Mouse (Mus musculus): Measurements from ENCODE around the gene 4933407L21Rik. TPM values are rescaled to one million over a fixed set of nuclear protein-coding genes. Genes with fewer than 3 reads are reported as not detected.
"Not testable (repeated sequence)": the region's sequence is repeated elsewhere in the genome, so short reads cannot be mapped to it uniquely, and the experiment has no call there.

The 4933407L21Rik gene
- total RNA-seq, 2 experiments from 2014 or later, result 3.0 to 3.4 TPM

DNA sequence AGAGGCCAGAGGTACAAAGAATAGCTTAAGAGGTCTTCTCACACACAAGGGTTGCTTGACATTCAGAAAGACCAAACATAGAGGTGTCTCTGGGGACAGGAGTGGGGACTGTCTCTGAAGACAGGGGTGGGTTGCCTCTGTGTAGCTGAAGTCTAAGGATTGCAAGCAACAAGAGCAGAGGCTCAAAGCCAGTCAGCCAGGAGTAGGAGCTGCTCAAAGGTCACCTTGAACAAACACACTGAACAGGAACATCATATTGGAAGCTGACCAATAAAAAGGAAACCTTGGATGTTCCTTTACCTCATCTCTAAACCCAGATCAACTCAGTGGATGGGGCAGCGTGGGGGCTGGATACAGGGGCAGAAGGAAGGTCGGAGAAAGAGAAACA is 31.6 kb downstream of the 4933407L21Rik start:
- DNase-seq, result no peak

GRCm38 (mm10) chr1:85960873-85961272 is 32.6 kb downstream of the 4933407L21Rik start, which contains the start of gene Gpr55:
Gene Gpr55, minus strand, starts transcription at chr1:85961007.
- DNase-seq, result no peak

DNA sequence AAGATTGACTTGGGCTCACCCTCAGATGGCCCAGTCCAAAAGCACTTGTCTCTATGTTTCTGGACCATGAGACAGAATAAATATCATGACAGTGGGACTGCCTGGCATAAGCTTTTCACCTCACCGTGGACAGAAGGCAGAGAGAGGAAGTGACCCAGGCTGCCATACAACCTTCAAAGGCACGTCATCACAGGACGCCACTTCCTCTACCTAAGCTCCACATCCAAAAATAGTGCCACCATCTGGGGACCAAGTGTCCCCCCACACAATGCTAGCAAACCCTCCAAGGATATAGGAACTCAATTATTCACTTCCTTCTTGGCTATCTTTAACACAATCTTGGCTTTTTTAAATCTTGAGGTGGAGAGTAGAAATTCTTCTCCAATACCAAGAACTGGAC is 33.8 kb downstream of the 4933407L21Rik start:
- DNase-seq, result no peak

DNA sequence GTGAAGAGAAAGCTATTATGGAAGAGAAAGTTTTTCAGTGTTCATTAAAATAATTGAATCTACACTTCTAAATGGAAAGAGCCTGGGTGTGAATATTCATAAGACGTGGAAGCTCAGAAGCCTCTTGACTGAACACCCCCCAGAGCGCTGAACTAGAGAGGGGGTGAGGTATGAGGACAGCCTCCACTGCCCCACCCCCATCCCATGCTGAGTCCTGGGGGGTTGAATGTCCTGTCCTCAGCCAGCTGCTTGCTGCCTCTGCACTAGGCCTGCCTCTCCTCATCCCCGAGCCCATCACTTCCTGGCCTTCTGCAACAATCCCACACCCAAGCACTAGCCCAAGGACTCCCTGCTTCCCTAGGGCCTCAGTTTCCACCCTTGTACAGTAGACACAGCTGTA is 37.6 kb downstream of the 4933407L21Rik start:
- no peak for DNase-seq

DNA sequence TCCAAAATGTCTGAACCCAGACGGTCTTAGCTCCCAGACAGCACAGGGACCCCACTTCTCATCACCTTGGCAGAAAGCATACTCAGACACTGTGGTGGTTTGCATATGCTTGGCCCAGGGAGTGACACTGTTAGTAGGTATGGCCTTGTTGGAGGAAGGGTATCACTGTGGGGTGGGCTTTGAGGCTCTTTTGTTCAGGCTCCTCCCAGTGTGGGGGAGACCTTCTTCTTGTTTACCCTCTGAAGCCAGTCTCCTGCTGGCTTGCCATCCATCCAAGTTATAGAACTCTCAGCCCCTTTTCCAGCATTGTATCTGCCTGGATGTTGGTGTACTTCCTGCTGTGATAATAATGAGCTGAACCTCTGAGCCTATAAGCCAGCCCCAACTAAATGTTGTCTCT is 40.8 kb downstream of the 4933407L21Rik start:
- DNase-seq, result no peak

- peak in 1 of 2 experiments; percentile 15 for DNase-seq
Observed at GRCm38 (mm10) chr1:85969519-85969918, 41.2 kb downstream of the 4933407L21Rik start.

DNA sequence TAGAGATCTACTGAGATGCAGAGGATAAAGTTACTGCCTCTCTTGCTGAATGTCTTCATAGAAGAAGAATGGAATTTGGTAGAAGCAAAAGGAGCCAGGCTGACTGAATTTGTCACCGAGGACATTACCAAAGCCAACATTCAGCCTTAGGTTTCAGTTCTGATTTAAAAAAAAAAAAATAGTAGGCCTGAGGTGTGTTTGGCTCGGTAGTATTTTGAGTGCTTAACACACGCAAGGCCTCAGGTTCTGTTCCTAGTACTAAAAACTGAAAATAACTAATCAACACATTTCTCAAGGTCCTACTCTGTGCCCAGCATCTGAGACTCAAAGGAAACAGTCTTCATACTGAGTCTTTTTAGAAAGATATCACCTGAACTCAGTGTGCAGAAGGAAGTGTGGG is 42.8 kb downstream of the 4933407L21Rik start:
- DNase-seq, result no peak

- DNase-seq, result no peak
Observed at GRCm38 (mm10) chr1:85972341-85972740, 44.1 kb downstream of the 4933407L21Rik start.

- DNase-seq, result no peak
Observed at GRCm38 (mm10) chr1:85973468-85973877, 45.2 kb downstream of the 4933407L21Rik start.

GRCm38 (mm10) chr1:85977709-85978108 is 49.4 kb downstream of the 4933407L21Rik start:
- no peak for DNase-seq

- no peak for DNase-seq
Observed at GRCm38 (mm10) chr1:85981738-85982357, 53.6 kb downstream of the 4933407L21Rik start.

- no peak for DNase-seq
Observed at GRCm38 (mm10) chr1:85985784-85986183, 57.5 kb downstream of the 4933407L21Rik start.

DNA sequence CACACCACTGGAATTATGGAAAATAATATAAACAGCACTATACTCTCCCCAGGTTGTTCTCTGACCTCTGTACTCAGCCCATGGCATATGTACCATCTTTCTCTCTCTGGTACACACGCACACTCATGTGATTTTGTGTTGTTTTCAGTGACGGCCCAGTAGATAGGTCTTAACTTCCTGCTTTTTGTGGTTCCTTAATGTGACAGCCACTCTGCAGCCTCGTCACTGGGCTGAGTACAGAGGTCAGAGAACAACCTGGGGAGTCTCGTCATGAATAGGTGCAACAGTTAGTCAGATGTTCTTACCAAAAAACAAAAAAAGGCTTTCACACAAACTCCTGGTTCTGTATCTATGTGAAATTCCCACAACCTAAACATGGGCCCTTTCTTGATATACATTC is 60.1 kb downstream of the 4933407L21Rik start:
- no peak for DNase-seq

GRCm38 (mm10) chr1:85988882-85989281 is 60.6 kb downstream of the 4933407L21Rik start:
- not testable (repeated sequence) for DNase-seq

Other genes with a start within 250 kb of the 4933407L21Rik start
- gene A630001G21Rik, start 149.8 kb upstream of the 4933407L21Rik start, total RNA-seq (2021), result under 1 TPM; 0.38 to 0.52 TPM
- gene Cab39, start 135.0 kb upstream of the 4933407L21Rik start, total RNA-seq (2021), result 100 to 1,000 TPM; 142 to 153 TPM
- gene Itm2c, start 34.2 kb upstream of the 4933407L21Rik start, total RNA-seq (2021), result 100 to 1,000 TPM; 719 to 827 TPM
- not detected for gene Gpr55, start 32.5 kb downstream of the 4933407L21Rik start, total RNA-seq (2021)
- gene Spata3, start 88.3 kb downstream of the 4933407L21Rik start, total RNA-seq (2021), result 1 to 10 TPM in 1 of 2 experiments, under 1 TPM in 1; 0.35 to 1.3 TPM
- gene 2810459M11Rik, start 117.4 kb downstream of the 4933407L21Rik start, total RNA-seq (2021), result 10 to 100 TPM; 11.4 TPM
- gene Psmd1, start 135.9 kb downstream of the 4933407L21Rik start, total RNA-seq (2021), result 100 to 1,000 TPM; 104 to 108 TPM
- not detected for gene Htr2b, start 183.5 kb downstream of the 4933407L21Rik start, total RNA-seq (2021)
- 1 to 10 TPM; 3.2 to 4.3 TPM for gene Gm21972, start 205.2 kb downstream of the 4933407L21Rik start, total RNA-seq (2021)
- 10 to 100 TPM; 38.1 to 44.0 TPM for gene Armc9, start 226.3 kb downstream of the 4933407L21Rik start, total RNA-seq (2021)

All from layer of hippocampus, postnatal 36 days (tissue).